Mouse (Mus musculus) layer of hippocampus, adult 18-20 months (tissue): ENCODE results near the gene Mad1l1. TPM values are rescaled to one million over a fixed set of nuclear protein-coding genes. Genes with fewer than 3 reads are reported as not detected.

Experiments used
- DNase-seq, 2 experiments: peaks; one replicate each; pipeline ENCODE4 v3.0.0; 2022; ENCODE audit warnings: low spot score in 2 of 2
- total RNA-seq, 2 experiments: library from RNA; stranded (reverse); gene quantifications; 2 replicates each; pipeline ENCODE4 v1.2.3; 2021

The Mad1l1 gene
- total RNA-seq, 2 experiments from 2014 or later = 14.1 to 16.9 TPM

DNA sequence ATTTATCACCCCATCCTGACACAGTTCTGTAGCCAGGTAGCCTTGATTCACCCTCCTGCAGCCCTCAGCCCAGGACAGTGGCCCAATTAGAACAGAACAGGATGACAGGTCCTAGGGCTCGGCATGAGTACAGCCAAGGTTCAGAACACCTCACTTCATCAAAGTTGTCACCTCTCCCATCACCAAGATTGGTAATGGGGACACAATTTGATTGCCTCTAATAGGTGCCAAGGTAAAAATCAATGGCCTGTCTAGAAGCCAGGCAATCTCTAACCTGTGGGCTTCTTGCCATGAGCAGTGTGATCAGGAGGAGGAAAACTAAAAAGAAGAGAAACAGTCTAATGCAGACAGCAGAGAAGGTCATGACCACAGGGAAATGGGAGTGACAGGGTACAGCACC lies 216.5 kb downstream of the Mad1l1 start:
- no peak for DNase-seq

DNA sequence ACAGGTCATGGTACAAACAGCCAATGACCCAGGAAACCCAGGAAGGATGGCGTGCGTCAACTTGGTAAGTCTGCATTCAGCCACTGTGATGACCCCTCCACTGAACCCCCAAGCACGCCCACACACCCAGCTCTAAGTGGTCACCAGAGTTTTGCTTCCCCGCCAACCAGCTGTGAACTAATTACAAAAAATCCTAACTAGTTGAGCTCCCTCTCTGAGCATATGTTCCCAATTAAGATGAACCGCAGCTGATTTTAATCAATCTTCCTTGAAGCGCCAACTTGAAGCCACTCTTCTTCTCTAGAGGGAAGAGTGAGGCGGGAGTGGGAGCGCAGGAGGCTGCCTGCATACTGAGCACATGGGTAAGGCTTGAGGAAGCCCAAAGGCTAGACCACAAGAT lies 218.6 kb downstream of the Mad1l1 start:
- DNase-seq = no peak

DNA sequence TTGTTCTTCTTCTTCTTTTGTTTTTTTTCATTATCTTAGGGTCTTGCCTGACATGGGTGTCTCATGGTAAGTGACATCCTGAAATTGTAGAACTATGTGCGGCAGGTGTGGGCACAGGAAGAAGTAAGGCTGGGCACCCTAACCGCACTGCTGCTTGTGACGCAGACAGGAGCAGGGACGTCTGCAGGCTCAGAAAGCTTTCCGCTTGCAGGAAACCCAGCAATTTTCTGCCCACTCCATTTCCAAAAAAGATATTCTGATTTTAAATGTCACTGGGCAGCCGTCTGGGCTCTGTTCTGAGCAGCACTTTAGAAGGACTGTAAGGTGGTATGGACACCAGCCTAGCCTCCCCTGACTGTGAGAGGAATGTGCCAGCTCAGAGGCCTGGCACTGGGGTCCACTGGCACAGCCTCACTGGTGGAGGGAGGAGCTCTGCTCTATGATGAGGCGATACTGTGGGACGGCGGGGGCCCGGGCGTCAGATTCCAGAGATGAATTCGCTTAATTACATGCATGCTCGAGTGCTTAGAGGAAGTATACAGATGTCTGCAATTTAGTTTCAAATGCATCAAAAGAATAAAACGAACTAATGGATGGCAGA lies 219.8 kb downstream of the Mad1l1 start:
- no peak for DNase-seq

DNA sequence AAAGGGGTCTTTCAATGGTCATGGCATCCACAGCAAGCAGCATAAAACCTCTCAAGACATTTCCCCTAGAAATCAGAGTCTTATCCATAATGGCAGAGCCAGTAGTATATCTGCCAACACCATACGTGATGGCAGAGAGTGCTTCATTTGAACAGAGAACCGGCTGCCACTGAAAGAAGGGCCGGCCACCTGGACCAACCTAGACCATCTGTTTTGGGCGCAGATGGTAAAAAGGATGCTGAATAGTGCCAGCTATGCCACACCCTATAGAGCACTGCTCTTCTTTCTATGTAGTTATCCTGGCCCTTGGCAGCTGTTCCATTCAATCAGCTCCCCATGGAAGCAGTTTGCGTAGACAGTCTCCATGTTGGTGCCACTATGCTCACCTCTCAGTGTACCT lies 222.6 kb downstream of the Mad1l1 start:
- DNase-seq = no peak

DNA sequence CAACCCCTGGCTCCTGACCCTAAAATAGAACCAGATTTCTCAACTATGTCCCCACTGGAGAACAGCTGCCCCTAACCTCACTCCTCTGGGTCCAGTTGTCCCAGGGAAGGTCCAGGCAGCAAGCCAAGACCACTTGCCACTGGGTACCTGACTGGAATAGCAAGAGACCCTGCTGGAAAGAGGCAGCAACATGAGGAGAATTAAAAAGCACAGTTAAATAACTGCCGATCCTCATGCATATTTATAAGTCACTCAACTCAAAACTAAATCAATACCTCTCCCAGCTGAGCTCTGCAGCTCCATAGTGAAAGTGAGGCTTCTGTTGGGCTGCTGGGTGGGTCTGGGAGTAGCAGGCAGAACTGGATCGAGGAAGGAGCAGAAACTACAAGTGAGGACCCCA lies 226.1 kb downstream of the Mad1l1 start:
- DNase-seq = peak in 1 of 2 experiments; percentile 54

DNA sequence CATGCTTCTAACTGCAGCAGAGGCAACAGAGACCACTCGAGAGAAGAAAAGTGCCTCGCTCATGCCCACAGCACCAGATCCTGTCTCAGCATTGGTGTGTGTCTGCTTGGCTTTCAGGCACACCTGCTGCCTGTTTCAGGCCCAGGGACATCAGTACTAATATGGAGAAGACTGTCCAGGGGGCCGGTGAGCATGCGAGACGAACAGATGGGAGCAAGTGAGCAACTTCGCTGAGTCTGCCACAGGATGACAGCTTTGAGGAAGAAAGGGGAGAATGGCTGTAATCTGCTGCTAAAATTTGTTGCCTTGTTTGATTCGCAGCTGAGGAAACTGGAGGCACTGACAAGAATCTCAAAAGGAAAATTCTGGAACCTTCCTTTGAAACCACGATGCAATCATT lies 227.9 kb downstream of the Mad1l1 start:
- no peak for DNase-seq

DNA sequence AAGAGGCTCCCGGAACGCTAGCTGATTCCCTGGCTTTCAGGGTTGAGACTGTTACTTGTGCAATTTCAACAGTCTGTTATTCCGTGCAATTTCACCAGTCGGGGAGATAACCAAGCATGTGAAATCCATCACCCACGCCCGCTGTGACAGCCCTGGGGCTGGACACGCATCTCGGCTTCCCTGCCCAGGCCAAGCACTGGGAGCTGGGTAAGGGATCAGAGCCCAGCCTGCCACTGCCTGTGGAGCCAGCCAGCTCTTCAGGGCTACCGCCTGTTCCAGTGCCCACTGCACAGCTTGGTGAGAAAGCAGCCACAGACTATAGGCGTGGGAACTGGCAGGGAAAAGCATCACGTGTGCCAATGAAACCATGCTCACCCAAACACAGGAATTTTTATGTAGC lies 229.8 kb downstream of the Mad1l1 start:
- DNase-seq = peak; percentile 50 to 73

DNA sequence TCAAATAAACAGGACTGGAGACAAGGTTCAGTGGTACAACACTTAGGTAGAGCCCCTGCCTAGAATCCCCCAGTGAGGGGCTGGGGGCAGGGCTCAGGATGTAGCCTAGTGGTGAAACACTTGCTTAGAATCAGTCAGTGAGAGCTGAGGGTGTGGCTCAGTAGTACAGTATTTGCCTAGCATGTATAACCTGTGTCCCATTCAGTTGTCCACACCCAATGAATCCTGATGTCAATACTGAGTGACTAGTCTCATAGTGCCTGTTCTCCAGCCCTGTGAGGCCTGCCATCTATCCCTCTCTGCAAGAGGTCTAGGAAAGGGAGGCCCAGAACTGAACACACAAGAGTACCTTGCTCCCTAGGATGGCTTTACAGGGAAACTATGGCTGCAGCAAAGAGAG lies 232.1 kb downstream of the Mad1l1 start:
- no peak for DNase-seq

DNA sequence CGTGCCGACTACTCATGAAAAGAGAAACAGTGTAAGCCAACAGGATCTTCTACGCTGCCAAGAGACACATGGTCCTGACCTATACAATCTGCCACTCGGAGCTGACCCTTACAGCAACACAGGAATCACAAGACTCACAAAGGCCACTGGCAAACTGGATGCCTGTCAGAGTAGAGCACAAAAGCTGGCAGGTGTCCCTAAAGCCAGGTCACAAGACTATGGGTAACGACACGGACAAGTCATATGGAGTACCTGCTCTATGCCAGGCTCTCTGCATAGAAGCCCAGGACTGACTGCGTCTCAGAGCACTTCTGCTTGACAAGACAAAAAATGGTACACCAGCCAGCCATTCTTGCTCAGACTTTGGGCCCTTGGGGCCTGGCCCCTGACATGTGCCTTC lies 234.1 kb downstream of the Mad1l1 start:
- DNase-seq = no peak

DNA sequence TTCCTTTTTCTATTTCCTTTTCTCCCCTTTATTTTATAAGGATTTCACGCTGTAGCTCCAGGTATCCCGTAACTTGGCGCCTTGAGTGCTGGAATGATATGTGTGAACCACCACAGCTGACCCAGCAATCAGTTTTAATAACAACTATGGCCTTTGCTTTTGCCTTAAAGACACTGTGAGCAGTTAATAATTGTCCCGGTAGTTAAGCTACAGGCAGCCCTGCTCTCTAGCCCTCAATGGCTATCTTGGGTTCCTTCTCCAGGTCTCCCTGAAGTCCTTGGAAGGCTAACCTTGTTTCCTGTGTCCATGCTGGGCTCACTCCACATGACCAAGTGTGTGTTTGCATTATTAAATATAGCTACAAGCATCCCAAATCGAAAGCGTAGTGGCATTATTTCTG lies 237.0 kb downstream of the Mad1l1 start:
- no peak for DNase-seq

DNA sequence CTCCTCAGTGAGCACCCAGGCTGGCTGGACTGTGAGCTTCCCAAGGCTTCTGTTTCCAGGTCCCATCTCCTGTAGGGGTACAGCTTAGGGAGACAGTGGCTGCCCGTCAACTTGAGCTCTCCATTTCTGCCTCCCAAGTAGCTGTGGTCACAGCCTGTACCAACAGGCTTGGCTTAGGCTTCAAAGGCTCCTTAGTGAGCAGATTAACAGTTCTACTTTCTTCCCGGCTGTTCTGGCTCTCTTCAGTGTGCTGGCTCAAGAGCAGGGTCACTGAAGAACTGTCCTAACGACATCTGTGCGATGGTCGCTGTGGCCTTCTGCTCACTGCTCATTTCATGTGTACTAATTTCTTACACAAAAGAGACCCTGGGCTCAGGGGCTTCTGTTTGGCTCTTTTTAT lies 237.4 kb downstream of the Mad1l1 start:
- DNase-seq = no peak

DNA sequence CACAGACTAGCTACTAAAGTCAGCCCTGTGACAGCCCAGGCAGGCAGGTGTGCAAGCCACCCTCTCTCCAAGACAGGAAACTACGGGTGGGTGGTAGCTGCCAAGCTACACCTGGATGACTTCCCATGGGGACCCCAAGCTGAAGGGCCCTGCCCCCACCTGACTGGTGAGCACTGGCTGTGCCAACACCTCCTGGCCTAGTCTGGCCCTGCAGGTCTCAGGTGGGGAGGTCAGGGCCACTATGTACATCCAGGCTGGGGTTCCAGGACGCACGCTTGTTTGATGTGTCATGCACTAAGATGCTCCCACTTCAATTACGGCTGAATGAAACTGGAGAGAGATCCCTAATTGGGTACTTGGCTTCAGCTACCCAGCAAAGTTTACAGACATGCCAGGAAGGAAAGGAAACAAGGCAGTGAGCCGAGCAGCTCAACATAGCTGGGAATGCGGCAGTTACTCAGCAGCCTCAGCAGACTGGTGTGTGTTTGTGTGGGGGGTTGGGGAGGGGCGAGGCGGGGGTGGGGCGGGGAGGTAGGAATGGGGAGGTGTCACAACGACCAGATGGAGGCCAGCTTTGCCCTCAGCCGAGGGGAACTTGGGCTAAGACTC lies 239.0 kb downstream of the Mad1l1 start:
- no peak for DNase-seq

DNA sequence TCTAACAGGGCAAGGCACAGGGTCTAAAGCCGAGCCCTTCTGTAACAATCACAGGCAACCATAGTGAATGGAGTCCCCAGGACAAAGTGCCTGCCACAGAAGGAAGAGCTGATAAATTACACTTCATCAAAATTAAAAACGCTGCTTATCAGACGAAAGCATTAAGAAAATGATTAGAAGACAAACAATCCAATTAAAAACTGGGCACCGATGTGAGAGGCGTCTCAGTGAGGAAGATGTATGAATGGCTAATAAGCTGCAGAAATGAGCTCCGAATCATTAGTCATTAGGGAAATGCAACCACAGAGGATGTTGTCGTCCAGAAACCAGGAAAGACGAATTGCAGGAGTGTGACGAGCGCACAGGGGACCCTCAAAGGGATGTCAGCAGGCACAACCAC lies 240.3 kb downstream of the Mad1l1 start:
- DNase-seq = no peak

DNA sequence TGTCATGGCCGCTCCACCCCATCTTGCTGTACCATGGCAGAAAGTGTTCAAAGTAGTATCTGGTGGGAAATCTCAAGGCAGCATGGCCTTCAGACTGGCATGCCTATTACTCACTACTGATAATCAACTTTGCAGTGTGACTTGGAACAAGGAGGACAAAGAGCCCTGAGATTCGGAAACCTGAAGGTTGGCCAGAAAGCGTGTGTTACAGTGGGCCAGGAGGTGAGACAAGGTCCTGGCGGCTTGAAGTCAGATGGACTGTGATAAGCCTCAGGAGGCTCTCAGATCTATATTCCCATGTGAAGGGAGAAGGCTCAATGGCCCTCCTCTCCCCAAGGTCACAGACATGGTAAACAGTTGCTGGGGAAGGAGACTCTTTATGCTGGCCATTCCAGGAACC lies 241.8 kb downstream of the Mad1l1 start:
- no peak for DNase-seq

DNA sequence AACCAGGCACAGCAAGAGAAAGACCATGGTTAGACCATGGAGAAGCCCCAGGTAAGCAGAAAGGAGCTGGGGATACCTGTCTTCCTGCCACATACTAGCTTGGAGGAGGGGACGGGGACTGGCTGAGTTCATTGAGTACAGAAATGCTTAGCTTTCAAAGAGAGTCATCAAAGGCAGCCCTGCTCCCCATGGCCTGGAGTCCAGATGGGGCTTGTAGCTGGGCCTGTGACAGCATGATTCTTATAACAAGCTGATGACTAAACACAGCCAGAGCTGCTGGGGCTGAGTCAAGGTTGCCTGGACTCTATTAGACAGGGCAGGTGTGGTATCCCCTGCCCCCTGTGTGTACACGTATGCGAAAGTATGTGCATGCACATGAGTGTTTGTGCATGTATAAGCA lies 242.9 kb downstream of the Mad1l1 start:
- DNase-seq = no peak

DNA sequence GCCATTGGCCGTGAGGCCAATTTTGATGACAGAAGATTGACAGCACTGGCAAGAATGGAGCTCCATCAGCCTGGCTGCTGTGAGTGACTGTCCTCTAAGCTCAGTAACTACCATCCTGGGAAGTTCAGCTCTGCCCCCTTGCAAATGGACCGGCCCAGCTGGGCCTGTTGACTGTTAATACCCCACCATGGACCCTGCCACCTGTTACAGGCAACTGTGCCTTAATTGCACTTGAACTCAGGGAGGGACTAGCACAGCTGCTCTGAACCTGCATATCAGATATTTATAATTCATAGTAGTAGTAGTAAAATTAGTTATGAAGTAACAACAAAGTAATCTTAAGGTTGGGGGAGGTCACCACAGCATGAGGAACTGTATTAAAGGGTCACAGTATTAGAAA lies 244.9 kb downstream of the Mad1l1 start:
- DNase-seq = no peak

DNA sequence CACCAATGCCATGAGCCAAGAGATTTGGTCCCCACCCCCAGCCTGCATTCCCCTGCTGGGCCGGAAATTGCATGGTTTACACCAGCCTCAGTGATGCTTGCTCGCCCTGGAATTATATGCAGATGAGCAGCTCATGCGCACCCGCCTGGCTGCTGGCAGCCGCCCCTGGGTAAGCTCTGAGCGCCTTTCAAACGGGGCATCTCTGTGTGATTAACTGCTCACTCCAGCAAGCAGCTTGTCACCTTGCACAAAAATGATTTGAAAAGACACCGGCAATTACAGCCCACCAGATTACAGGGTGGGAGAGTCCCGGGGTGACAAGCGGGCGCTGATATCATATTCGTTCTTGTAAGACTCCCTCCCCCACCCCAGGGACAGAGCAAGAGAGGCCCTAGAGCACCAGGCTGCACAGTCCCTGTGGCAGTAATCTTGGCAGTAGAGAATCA lies 247.7 kb downstream of the Mad1l1 start:
- DNase-seq = no peak

DNA sequence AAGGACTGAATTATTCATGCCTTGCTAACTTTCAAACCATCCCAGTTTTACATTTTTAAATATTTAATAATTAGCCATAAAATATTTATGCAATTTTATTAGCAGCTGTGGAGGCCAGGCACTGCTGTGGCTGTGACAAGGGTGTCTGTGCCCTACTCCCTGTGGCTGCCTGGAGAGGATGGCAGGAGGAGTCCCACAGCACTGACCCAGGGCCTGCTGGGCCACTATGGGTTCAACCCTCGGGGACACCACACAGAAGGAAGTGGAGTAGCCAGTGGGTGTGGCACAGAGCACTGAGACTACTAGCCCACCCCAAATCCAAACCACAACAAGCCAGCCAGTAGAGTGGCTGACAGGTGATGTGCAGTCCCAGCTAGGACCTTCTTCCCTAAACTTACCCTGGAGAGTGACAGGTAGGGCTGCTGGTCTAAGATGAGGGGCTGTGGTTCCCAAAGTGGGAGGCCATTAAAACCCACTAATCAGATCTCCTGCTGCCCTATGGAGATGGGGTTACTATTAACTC lies 248.1 kb downstream of the Mad1l1 start:
- DNase-seq = no peak

DNA sequence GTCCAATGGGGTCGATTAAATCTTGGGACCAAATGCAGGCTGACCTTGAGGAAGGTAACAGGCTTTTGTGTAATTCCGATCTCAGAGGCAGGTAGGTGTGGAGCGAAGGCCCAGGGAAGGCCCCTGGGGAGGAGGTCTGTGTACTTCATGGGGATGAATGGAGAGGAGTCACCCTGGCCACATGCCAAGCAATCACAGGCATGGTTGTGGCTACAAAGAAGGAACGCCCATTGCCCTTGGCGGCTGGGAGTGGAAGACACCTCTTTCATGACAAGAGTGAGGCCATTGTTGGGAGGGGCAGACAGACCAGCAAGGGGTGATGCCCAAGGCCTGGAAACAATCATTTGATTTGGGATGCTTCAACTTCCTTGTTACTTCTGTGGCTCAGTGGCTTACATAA lies 252.8 kb downstream of the Mad1l1 start:
- no peak for DNase-seq

DNA sequence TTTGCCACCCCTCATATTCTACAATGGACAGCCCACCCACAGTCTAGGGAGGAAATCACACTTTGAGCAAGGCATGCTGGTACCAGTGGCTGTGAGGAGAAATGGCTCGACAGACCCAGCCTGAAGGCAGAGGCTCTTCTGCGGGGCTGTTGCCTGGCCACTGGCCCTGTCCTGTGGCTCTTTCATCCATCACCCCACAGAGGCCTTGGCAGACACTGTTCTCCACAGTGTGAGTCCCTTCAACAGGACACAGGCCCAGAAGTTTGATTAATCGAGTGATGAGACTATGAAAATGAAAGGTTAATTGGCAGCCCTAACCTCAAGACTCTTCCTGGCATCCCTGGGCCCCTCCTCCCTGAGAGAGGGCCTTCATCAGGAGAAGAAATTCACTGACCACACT lies 253.3 kb downstream of the Mad1l1 start:
- no peak for DNase-seq

DNA sequence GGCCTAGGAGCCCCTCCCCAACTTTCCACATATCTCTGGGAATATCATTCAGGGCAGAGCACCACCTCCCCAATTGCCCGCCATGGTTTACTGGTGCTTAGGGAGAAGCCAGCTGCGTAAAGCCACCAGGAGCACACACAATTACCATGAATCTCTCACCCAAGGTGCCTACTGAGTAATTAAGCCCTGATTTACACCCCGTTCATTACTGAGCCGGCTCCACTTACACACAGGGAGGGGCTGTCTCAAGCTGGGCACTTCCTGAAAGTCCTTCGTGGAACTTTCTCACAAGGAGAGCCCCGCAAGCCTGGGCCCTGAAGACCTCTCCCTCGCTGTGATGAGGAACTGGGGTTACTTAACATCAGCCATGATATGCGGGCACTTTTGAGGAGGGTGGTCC lies 254.6 kb downstream of the Mad1l1 start:
- no peak for DNase-seq

DNA sequence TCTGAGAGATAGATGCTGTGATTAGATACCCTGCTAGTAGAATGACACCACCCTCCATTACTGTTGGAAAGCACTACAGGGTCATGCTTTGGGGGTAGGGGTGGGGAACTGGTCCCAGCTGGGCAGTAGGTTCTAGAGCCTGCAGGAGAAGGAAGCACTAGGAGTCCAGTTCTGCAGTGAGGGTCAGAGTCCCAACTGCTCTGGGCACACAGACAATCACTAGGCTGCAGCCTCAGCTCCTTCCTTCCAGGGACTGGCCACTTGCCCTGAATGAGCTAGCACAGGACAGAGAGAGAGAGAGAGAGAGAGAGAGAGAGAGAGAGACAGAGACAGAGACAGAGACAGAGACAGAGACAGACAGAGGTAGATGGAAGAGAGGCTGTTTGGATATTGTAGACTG lies 255.1 kb downstream of the Mad1l1 start:
- no peak for DNase-seq

DNA sequence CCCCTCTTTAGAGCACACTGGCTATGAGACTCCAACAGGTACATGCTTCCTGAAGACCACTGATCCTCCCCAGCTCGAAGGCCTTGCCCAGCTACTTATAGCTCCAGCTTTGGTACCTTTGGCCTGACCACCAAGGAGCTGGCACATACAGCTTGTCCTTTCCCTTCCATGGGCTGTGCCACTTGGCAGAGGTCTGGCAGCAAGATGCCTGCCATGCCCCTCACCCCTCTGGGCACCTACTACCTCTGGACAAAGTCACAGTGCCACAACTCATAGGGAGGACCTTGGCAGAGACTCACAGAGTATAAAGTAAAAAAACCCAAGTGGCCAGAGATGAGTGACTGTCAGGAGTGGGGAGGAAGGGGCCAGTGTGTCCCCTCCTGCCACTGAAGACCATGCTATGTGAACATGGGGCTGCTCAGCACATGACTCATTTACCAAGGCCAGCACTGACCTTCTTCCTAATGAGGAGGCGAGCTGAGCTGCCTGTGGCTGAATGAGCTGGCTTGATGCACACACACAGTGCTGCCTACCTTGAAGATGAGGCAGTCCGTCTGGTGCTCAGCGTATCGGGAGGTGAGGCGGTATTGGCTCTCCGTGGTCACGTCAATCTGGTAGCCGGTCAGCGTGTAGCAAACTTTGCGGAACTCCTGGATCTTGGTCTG lies 255.9 kb downstream of the Mad1l1 start:
- no peak for DNase-seq
